Comparison of ENCODE assay signal across 1 mouse cellular context in genomic region chr14:26674476-26675169, GRCm38 (mm10). TPM values are rescaled to one million over a fixed set of nuclear protein-coding genes. Genes with fewer than 3 reads are reported as not detected.
"Had no signal": no experiment of that assay in that cellular context is flagged by ENCODE, and none has a peak within 500 bp of the region (broad histone marks: within the 10 kb centered on the region; RNA-seq: fewer than 3 reads in every experiment).

No protein-coding gene starts in this region.

RNA-seq across cellular contexts. Expression of gene Dnah12, which starts 18.5 kb away (rescaled TPM):
- polyA plus RNA-seq: myocyte had no signal
